Mouse (Mus musculus): ENCODE results near the gene Auts2.

Auts2 gene

DNA sequence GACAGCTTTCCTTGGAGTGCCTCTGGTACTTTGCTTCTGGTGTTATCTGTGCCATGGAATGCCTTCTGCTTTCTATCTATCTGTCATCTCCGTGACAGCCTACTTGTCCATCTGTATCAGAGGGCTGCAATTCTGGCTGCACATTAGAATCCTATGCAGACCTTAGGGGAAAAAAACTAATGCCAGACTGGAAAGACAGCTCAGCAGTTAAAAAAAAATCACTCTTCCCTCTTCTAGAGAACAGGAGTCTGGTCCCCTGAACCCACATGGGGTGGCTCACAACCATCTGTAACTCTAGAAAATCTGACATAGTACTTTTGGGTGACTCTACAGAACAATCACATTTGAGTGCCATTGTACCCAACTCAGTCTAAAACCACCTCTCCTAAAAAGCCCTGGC is 181.9 kb downstream of the Auts2 start:
- no peak for DNase-seq (ENCODE audit: low read depth, low spot score)
- H3K27me3 ChIP-seq (ENCODE audit: control insufficient read depth, insufficient read depth, low read length, poor library complexity, severe bottlenecking), result no peaks in the 10 kb centered on the region
- no peaks in the 10 kb centered on the region for H3K36me3 ChIP-seq (ENCODE audit: control insufficient read depth, insufficient read depth, low read length, poor library complexity, severe bottlenecking)

DNA sequence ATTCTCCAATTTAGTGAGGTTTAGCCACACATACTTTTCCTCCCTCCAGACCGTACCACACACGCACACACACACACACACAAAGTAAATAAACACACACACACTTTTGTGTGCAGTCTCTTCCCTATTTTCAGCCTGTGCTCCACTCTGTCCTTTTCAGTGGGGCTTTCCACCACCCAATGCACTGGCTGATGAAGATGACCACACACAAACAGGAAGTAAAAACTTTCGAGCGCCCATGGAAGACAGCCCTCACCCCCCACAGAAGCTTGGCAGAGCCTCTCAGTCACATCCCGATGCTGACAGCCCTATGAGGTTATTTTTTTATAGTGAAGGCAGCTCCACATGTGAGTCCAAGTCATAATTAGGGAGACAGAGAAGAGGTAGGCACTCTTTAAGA is 185.4 kb downstream of the Auts2 start:
- no peak for DNase-seq (ENCODE audit: low read depth, low spot score)
- H3K27me3 ChIP-seq (ENCODE audit: control insufficient read depth, insufficient read depth, low read length, poor library complexity, severe bottlenecking), result no peaks in the 10 kb centered on the region
- no peaks in the 10 kb centered on the region for H3K36me3 ChIP-seq (ENCODE audit: control insufficient read depth, insufficient read depth, low read length, poor library complexity, severe bottlenecking)

GRCm38 (mm10) chr5:132355935-132356334 is 187.2 kb downstream of the Auts2 start:
- Histone ChIP-seq H3K36me3 (ENCODE audit: control insufficient read depth, insufficient read depth, low read length, poor library complexity, severe bottlenecking) (no peaks in the 10 kb centered on the region), H3K27me3 (ENCODE audit: control insufficient read depth, insufficient read depth, low read length, poor library complexity, severe bottlenecking) (no peaks in the 10 kb centered on the region; the same call in 1 of the 2 replicates)
- no peak for DNase-seq (ENCODE audit: low read depth, low spot score)

DNA sequence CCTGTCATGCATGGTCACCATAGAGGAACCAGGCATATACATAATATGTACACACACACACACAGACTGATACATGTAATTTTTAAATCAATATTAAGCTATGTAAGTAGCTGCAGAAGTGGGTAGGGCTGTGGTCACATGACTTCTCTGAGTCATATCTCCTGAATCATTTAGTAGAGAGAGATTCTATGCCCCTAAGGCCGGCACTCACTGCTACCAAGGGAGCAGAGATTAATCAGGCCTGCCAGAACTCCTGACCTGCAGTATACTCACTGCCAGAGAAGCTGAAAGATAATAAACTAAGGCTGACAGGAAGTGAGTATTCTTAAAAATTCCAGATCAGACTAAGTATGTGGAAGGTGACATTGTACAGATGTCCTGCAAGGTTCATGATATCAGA is 190.7 kb downstream of the Auts2 start:
- no peak for DNase-seq (ENCODE audit: low read depth, low spot score)
- no peaks in the 10 kb centered on the region; the same call in 1 of the 2 replicates for H3K27me3 ChIP-seq (ENCODE audit: control insufficient read depth, insufficient read depth, low read length, poor library complexity, severe bottlenecking)
- no peaks in the 10 kb centered on the region for H3K36me3 ChIP-seq (ENCODE audit: control insufficient read depth, insufficient read depth, low read length, poor library complexity, severe bottlenecking)

DNA sequence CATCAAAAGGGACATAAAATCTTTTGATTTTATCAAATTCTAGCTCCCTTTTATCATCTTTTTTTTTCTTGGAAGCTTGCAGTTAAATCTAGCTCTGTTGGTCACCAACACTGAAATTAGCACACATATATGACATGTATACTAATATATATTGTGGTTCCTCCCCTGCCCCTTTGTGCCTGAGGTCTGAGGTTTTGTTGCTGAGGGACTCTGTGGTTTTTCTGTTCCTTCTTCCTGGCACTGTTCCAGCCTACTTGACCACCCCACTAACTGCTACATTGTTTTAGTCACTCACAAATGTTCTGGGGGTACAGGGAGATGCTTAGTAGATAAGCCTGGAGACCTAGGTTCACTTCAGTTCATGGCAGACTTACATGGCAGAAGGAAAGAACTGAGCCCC is 192.0 kb downstream of the Auts2 start:
- Histone ChIP-seq H3K27me3 (ENCODE audit: control insufficient read depth, insufficient read depth, low read length, poor library complexity, severe bottlenecking) (no peaks in the 10 kb centered on the region; the same call in 1 of the 2 replicates), H3K36me3 (ENCODE audit: control insufficient read depth, insufficient read depth, low read length, poor library complexity, severe bottlenecking) (no peaks in the 10 kb centered on the region)
- DNase-seq (ENCODE audit: low read depth, low spot score), result no peak

GRCm38 (mm10) chr5:132341315-132341714 is 201.8 kb downstream of the Auts2 start:
- Histone ChIP-seq H3K36me3 (ENCODE audit: control insufficient read depth, insufficient read depth, low read length, poor library complexity, severe bottlenecking) (no peaks in the 10 kb centered on the region), H3K27me3 (ENCODE audit: control insufficient read depth, insufficient read depth, low read length, poor library complexity, severe bottlenecking) (no peaks in the 10 kb centered on the region)
- no peak for DNase-seq (ENCODE audit: low read depth, low spot score)

DNA sequence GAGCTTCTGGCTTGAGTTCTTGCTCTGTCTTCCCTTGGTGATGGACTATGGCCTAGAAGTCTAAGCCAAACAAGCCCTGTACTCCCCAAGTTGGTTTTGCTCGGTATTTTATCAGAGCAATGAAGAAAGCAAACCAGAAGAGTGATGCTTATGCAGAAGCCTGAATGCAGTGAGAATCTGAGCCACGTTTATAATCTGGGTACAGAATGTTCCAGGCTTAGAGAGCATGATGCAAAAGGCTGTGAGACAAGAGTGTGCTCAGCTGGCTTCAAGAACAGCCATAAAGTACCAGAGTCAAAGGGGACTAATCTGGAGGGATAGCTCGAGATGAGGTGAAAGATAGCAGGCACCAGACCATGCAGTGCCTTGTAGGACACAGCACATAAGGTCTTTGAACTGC is 205.5 kb downstream of the Auts2 start:
- H3K36me3 ChIP-seq (ENCODE audit: control insufficient read depth, insufficient read depth, low read length, poor library complexity, severe bottlenecking), result no peaks in the 10 kb centered on the region
- H3K27me3 ChIP-seq (ENCODE audit: control insufficient read depth, insufficient read depth, low read length, poor library complexity, severe bottlenecking), result no peaks in the 10 kb centered on the region
- DNase-seq (ENCODE audit: low read depth, low spot score), result no peak

DNA sequence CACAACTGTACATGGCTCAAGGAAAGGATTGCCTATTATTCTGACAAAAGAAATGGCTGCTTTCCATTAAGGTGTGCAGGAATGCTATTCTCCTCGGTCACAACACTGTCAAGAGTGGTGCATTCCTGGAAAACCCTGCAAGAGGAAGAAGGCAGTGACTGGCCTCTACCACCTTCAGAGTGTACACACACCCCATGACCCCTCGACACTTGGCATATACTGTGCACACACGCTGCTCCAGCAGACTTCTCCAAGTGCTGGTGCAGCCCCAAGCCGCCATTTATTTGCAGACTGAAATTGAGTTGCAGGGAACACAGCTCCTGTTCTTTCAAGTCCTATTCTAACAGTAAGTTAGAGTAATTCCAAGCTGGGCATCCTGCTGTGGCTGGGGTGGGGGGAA is 207.4 kb downstream of the Auts2 start:
- no peaks in the 10 kb centered on the region for H3K27me3 ChIP-seq (ENCODE audit: control insufficient read depth, insufficient read depth, low read length, poor library complexity, severe bottlenecking)
- DNase-seq (ENCODE audit: low read depth, low spot score), result no peak
- H3K36me3 ChIP-seq (ENCODE audit: control insufficient read depth, insufficient read depth, low read length, poor library complexity, severe bottlenecking), result no peaks in the 10 kb centered on the region

DNA sequence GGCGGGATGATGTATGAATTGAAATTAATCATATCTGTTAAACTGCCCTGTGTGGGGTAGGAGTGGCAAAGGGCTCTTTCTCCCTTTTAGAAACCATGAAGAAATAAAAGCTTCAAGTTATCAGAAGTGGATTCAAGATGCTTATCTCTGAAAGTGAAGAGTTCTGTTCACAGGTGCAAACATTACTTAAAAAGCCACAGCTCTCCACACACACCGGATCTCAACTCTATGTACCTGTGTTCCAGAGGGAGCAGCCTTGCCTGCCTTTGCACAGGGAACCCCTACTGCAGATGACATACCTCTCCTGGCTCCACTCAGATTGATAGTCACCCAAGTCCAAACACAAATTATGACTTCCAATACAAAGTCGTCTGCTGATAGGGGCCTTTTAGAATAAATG is 208.3 kb downstream of the Auts2 start:
- DNase-seq (ENCODE audit: low read depth, low spot score), result no peak
- no peaks in the 10 kb centered on the region for H3K36me3 ChIP-seq (ENCODE audit: control insufficient read depth, insufficient read depth, low read length, poor library complexity, severe bottlenecking)
- H3K27me3 ChIP-seq (ENCODE audit: control insufficient read depth, insufficient read depth, low read length, poor library complexity, severe bottlenecking), result no peaks in the 10 kb centered on the region

GRCm38 (mm10) chr5:132333744-132334143 is 209.4 kb downstream of the Auts2 start:
- Histone ChIP-seq H3K36me3 (ENCODE audit: control insufficient read depth, insufficient read depth, low read length, poor library complexity, severe bottlenecking) (no peaks in the 10 kb centered on the region), H3K27me3 (ENCODE audit: control insufficient read depth, insufficient read depth, low read length, poor library complexity, severe bottlenecking) (no peaks in the 10 kb centered on the region)
- DNase-seq (ENCODE audit: low read depth, low spot score), result no peak

DNA sequence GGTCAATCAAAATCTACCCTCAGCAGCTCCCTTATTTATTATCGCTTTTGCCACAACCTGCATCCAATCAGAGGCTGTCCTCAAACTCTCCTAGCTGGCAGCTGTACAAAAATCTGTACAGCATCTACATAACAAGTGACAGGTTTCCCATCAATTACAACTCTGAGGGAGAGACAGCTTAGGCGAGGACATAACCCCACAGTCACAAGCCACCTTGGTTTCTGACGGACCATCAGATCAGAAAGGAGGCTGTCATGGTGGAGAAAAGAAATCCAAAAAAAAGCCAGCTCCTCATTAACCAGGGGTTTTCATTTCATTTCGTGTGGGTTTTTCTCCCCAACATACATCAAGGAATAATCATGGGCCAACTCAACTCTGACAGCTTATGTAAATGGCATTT is 210.6 kb downstream of the Auts2 start:
- Histone ChIP-seq H3K27me3 (ENCODE audit: control insufficient read depth, insufficient read depth, low read length, poor library complexity, severe bottlenecking) (no peaks in the 10 kb centered on the region), H3K36me3 (ENCODE audit: control insufficient read depth, insufficient read depth, low read length, poor library complexity, severe bottlenecking) (no peaks in the 10 kb centered on the region)
- no peak for DNase-seq (ENCODE audit: low read depth, low spot score)

- no peak for DNase-seq (ENCODE audit: low read depth, low spot score)
- no peaks in the 10 kb centered on the region for H3K36me3 ChIP-seq (ENCODE audit: control insufficient read depth, insufficient read depth, low read length, poor library complexity, severe bottlenecking)
- H3K27me3 ChIP-seq (ENCODE audit: control insufficient read depth, insufficient read depth, low read length, poor library complexity, severe bottlenecking), result no peaks in the 10 kb centered on the region
Measured at GRCm38 (mm10) chr5:132329171-132329936, 213.8 kb downstream of the Auts2 start.

DNA sequence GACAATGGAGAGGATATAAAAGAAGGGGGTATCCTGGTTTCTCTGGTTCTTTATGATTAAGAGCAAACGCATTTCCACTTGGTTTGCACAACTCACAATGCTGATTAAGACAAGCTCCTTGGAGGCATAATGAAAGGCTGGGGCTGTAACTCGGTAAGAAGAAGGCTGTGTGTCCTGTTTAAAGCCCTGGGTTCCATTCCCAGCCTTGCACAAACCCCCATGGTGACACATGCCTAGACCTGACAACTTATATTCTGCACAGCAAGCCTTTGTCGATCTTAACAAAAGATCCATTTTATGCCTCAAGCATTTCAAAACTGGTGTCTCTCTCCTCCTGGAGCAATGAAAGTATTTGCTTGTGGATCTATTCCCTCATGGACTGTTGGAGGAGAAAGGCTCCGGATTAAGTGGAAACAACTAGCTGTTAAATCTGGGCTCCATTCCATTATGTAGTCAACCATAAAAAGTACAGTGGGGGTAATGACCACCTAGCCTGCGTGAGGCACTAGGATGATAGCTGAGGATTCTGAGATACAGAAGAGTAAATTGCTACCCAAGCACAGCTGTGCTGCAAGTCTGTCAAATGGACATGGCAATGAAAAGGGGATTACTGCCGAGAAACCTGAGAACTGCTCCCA is 218.8 kb downstream of the Auts2 start:
- Histone ChIP-seq H3K27me3 (ENCODE audit: control insufficient read depth, insufficient read depth, low read length, poor library complexity, severe bottlenecking) (no peaks in the 10 kb centered on the region), H3K36me3 (ENCODE audit: control insufficient read depth, insufficient read depth, low read length, poor library complexity, severe bottlenecking) (no peaks in the 10 kb centered on the region)
- DNase-seq (ENCODE audit: low read depth, low spot score), result no peak

GRCm38 (mm10) chr5:132323608-132324007 is 219.5 kb downstream of the Auts2 start:
- no peak for DNase-seq (ENCODE audit: low read depth, low spot score)
- Histone ChIP-seq H3K27me3 (ENCODE audit: control insufficient read depth, insufficient read depth, low read length, poor library complexity, severe bottlenecking) (no peaks in the 10 kb centered on the region), H3K36me3 (ENCODE audit: control insufficient read depth, insufficient read depth, low read length, poor library complexity, severe bottlenecking) (no peaks in the 10 kb centered on the region)

GRCm38 (mm10) chr5:132322971-132323370 is 220.2 kb downstream of the Auts2 start:
- no peak for DNase-seq (ENCODE audit: low read depth, low spot score)
- Histone ChIP-seq H3K36me3 (ENCODE audit: control insufficient read depth, insufficient read depth, low read length, poor library complexity, severe bottlenecking) (no peaks in the 10 kb centered on the region), H3K27me3 (ENCODE audit: control insufficient read depth, insufficient read depth, low read length, poor library complexity, severe bottlenecking) (no peaks in the 10 kb centered on the region)
